Mouse (Mus musculus): ENCODE measurements around the gene Klhl5. TPM values are rescaled to one million over a fixed set of nuclear protein-coding genes. Genes with fewer than 3 reads are reported as not detected.

The Klhl5 gene
- polyA plus RNA-seq, 1 experiment: 36.0 TPM

GRCm38 (mm10) chr5:65116789-65117188 is 9.4 kb downstream of the Klhl5 start:
- no peak for TF ChIP-seq POLR2A (IDR thresholded peaks at IDR 0.05; ENCODE audit: borderline replicate concordance, insufficient read depth, low read length)
- no peak for TF ChIP-seq CTCF (IDR thresholded peaks at IDR 0.05; ENCODE audit: borderline replicate concordance, insufficient read depth, low read depth, low read length)
- WGBS: 96% methylated on average over 2 of the region's 2 CpGs
- Histone ChIP-seq H3K4me3 (replicated peaks; ENCODE audit: insufficient read depth, low read depth, low read length) (no peak overlapping the region), H3K4me1 (ENCODE audit: control insufficient read depth, insufficient read depth, low read length) (no peaks in the 10 kb centered on the region), H3K27ac (ENCODE audit: insufficient read depth, low read length) (no peak overlapping the region), H3K27me3 (ENCODE audit: control insufficient read depth, insufficient read depth, low read length) (no peaks in the 10 kb centered on the region)
- no peak for DNase-seq

GRCm38 (mm10) chr5:65119495-65119894 is 12.2 kb downstream of the Klhl5 start:
- Histone ChIP-seq H3K27me3 (ENCODE audit: control insufficient read depth, insufficient read depth, low read length) (no peaks in the 10 kb centered on the region), H3K4me1 (ENCODE audit: control insufficient read depth, insufficient read depth, low read length) (no peaks in the 10 kb centered on the region), H3K27ac (ENCODE audit: insufficient read depth, low read length) (no peak overlapping the region), H3K4me3 (replicated peaks; ENCODE audit: insufficient read depth, low read depth, low read length) (no peak overlapping the region)
- 93% methylated on average over 1 of the region's 1 CpGs for WGBS
- no peak for TF ChIP-seq CTCF (IDR thresholded peaks at IDR 0.05; ENCODE audit: borderline replicate concordance, insufficient read depth, low read depth, low read length)
- no peak for TF ChIP-seq POLR2A (IDR thresholded peaks at IDR 0.05; ENCODE audit: borderline replicate concordance, insufficient read depth, low read length)
- DNase-seq: no peak

- no peaks in the 10 kb centered on the region for H3K4me1 ChIP-seq (ENCODE audit: control insufficient read depth, insufficient read depth, low read length)
- no peak overlapping the region for H3K27ac ChIP-seq (ENCODE audit: insufficient read depth, low read length)
- no peaks in the 10 kb centered on the region for H3K27me3 ChIP-seq (ENCODE audit: control insufficient read depth, insufficient read depth, low read length)
- WGBS: 55% methylated on average over 3 of the region's 3 CpGs
- DNase-seq: no peak
- no peak overlapping the region for H3K4me3 ChIP-seq (replicated peaks; ENCODE audit: insufficient read depth, low read depth, low read length)
- TF ChIP-seq POLR2A (IDR thresholded peaks at IDR 0.05; ENCODE audit: borderline replicate concordance, insufficient read depth, low read length): no peak
- TF ChIP-seq CTCF (IDR thresholded peaks at IDR 0.05; ENCODE audit: borderline replicate concordance, insufficient read depth, low read depth, low read length): no peak
Observed at GRCm38 (mm10) chr5:65119918-65120317, 12.6 kb downstream of the Klhl5 start.

GRCm38 (mm10) chr5:65122616-65123015 is 15.3 kb downstream of the Klhl5 start:
- Histone ChIP-seq H3K27me3 (ENCODE audit: control insufficient read depth, insufficient read depth, low read length) (no peaks in the 10 kb centered on the region), H3K4me1 (ENCODE audit: control insufficient read depth, insufficient read depth, low read length) (no peaks in the 10 kb centered on the region), H3K4me3 (replicated peaks; ENCODE audit: insufficient read depth, low read depth, low read length) (no peak overlapping the region), H3K27ac (ENCODE audit: insufficient read depth, low read length) (no peak overlapping the region)
- TF ChIP-seq CTCF (IDR thresholded peaks at IDR 0.05; ENCODE audit: borderline replicate concordance, insufficient read depth, low read depth, low read length): no peak
- no peak for TF ChIP-seq POLR2A (IDR thresholded peaks at IDR 0.05; ENCODE audit: borderline replicate concordance, insufficient read depth, low read length)
- WGBS: 84% methylated on average over 3 of the region's 3 CpGs
- DNase-seq: no peak

- DNase-seq: no peak
- H3K27me3 ChIP-seq (ENCODE audit: control insufficient read depth, insufficient read depth, low read length): no peaks in the 10 kb centered on the region
- H3K4me1 ChIP-seq (ENCODE audit: control insufficient read depth, insufficient read depth, low read length): no peaks in the 10 kb centered on the region
- H3K27ac ChIP-seq (ENCODE audit: insufficient read depth, low read length): no peak overlapping the region
- no peak for TF ChIP-seq CTCF (IDR thresholded peaks at IDR 0.05; ENCODE audit: borderline replicate concordance, insufficient read depth, low read depth, low read length)
- WGBS: 95% methylated on average over 1 of the region's 1 CpGs
- H3K4me3 ChIP-seq (replicated peaks; ENCODE audit: insufficient read depth, low read depth, low read length): no peak overlapping the region
Observed at GRCm38 (mm10) chr5:65126137-65126536, 18.8 kb downstream of the Klhl5 start.

GRCm38 (mm10) chr5:65128481-65128880 is 21.1 kb downstream of the Klhl5 start:
- Histone ChIP-seq H3K27me3 (ENCODE audit: control insufficient read depth, insufficient read depth, low read length) (no peaks in the 10 kb centered on the region), H3K27ac (ENCODE audit: insufficient read depth, low read length) (no peak overlapping the region), H3K4me3 (replicated peaks; ENCODE audit: insufficient read depth, low read depth, low read length) (no peak overlapping the region), H3K4me1 (ENCODE audit: control insufficient read depth, insufficient read depth, low read length) (no peaks in the 10 kb centered on the region)
- TF ChIP-seq POLR2A (IDR thresholded peaks at IDR 0.05; ENCODE audit: borderline replicate concordance, insufficient read depth, low read length): no peak
- no peak for TF ChIP-seq CTCF (IDR thresholded peaks at IDR 0.05; ENCODE audit: borderline replicate concordance, insufficient read depth, low read depth, low read length)
- no peak for DNase-seq
- 92% methylated on average over 2 of the region's 2 CpGs for WGBS

GRCm38 (mm10) chr5:65130528-65131210 is 23.3 kb downstream of the Klhl5 start:
- H3K4me1 ChIP-seq (ENCODE audit: control insufficient read depth, insufficient read depth, low read length): no peaks in the 10 kb centered on the region
- H3K27ac ChIP-seq (ENCODE audit: insufficient read depth, low read length): no peak overlapping the region
- no peaks in the 10 kb centered on the region for H3K27me3 ChIP-seq (ENCODE audit: control insufficient read depth, insufficient read depth, low read length)
- TF ChIP-seq POLR2A (IDR thresholded peaks at IDR 0.05; ENCODE audit: borderline replicate concordance, insufficient read depth, low read length): no peak
- peak overlapping the region; percentile 68 for H3K4me3 ChIP-seq (replicated peaks; ENCODE audit: insufficient read depth, low read depth, low read length)
- 6% methylated on average over 12 of the region's 12 CpGs for WGBS
- DNase-seq: peak; percentile 28

- no peak for TF ChIP-seq CTCF (IDR thresholded peaks at IDR 0.05; ENCODE audit: borderline replicate concordance, insufficient read depth, low read depth, low read length)
- TF ChIP-seq POLR2A (IDR thresholded peaks at IDR 0.05; ENCODE audit: borderline replicate concordance, insufficient read depth, low read length): no peak
- Histone ChIP-seq H3K4me1 (ENCODE audit: control insufficient read depth, insufficient read depth, low read length) (no peaks in the 10 kb centered on the region), H3K27me3 (ENCODE audit: control insufficient read depth, insufficient read depth, low read length) (no peaks in the 10 kb centered on the region), H3K4me3 (replicated peaks; ENCODE audit: insufficient read depth, low read depth, low read length) (peak overlapping the region; percentile 68), H3K27ac (ENCODE audit: insufficient read depth, low read length) (no peak overlapping the region)
- peak; percentile 64 for DNase-seq
- WGBS: 4% methylated on average over 20 of the region's 20 CpGs
Observed at GRCm38 (mm10) chr5:65131211-65131879, 24.0 kb downstream of the Klhl5 start.

Data from cerebellum, adult 2 months (tissue).